25 mouse cellular contexts compared by ENCODE assay signal in the genomic region with DNA sequence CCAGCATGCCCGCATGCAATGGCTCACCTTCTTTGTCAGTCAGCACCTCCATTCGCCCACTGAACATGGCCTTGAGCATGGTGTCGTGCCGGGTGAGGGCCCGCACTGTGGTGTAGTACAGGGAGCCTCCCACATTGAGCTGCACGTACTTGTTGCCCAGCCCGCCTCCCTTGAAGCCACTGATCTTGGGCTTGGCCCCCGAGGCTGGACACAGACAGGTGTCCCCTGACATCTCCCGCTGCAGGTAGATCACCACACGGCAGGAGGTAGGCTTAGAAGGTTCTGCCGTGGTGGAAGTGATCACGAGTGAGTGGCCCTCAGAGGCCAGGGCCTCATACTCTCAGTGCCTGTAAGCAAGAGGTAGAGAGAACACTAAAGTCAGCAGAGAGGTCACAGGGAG. TPM values are rescaled to one million over a fixed set of nuclear protein-coding genes. Genes with fewer than 3 reads are reported as not detected.
DNase-seq lines count a peak whose midpoint lies in the region; ATAC-seq lines count a peak whose summit lies in the region.
"Had no signal": no experiment of that assay in that cellular context is flagged by ENCODE, and none has a peak within 500 bp of the region (broad histone marks: within the 10 kb centered on the region; RNA-seq: fewer than 3 reads in every experiment).

No protein-coding gene starts in this region.

- 81% methylated on average over 12 of the region's 12 CpGs for WGBS in heart, embryonic 15.5 days
- 79% methylated on average over 12 of the region's 12 CpGs for WGBS in kidney, embryonic 15.5 days
- 79% methylated on average over 12 of the region's 12 CpGs for WGBS in liver, embryonic 12.5 days (ENCODE audit: insufficient replicate concordance)

- H3K27me3 ChIP-seq in heart, embryonic 15.5 days = no peaks in the 10 kb centered on the region
- no peaks in the 10 kb centered on the region for H3K27me3 ChIP-seq in kidney, embryonic 15.5 days
- H3K27me3 ChIP-seq in liver, embryonic 12.5 days (replicated peaks) = no peaks in the 10 kb centered on the region
- H3K27me3 ChIP-seq: embryonic facial prominence, embryonic 12.5 days; forebrain, embryonic 12.5 days; intestine, embryonic 15.5 days; midbrain, embryonic 12.5 days; neural tube, embryonic 15.5 days; stomach, embryonic 15.5 days had no signal

- peaks cover 19% of the 10 kb centered on the region for H3K4me1 ChIP-seq in heart, embryonic 15.5 days (replicated peaks)
- H3K4me1 ChIP-seq in kidney, embryonic 15.5 days = peaks cover 45% of the 10 kb centered on the region
- peaks cover 3% of the 10 kb centered on the region for H3K4me1 ChIP-seq in liver, embryonic 12.5 days

- H3K9ac ChIP-seq in heart, embryonic 15.5 days = no peak overlapping the region
- no peak overlapping the region for H3K9ac ChIP-seq in kidney, embryonic 15.5 days
- no peak overlapping the region for H3K9ac ChIP-seq in liver, embryonic 12.5 days
- H3K9ac ChIP-seq: embryonic facial prominence, embryonic 12.5 days; forebrain, embryonic 12.5 days; hindbrain, embryonic 14.5 days; intestine, embryonic 15.5 days; neural tube, embryonic 15.5 days; stomach, embryonic 15.5 days had no signal

- peaks cover 47% of the 10 kb centered on the region for H3K36me3 ChIP-seq in heart, embryonic 15.5 days
- peaks cover 58% of the 10 kb centered on the region for H3K36me3 ChIP-seq in kidney, embryonic 15.5 days
- peaks cover 48% of the 10 kb centered on the region for H3K36me3 ChIP-seq in liver, embryonic 12.5 days

- ATAC-seq in heart, embryonic 15.5 days (replicated peaks; ENCODE audit: insufficient number of reproducible peaks, insufficient read depth, low FRiP score, low read depth) = no peak
- no peak for ATAC-seq in kidney, embryonic 15.5 days (replicated peaks; ENCODE audit: low FRiP score)
- ATAC-seq in liver, embryonic 12.5 days = no peak
- ATAC-seq: intestine, embryonic 15.5 days had no signal

- no peaks in the 10 kb centered on the region for H3K9me3 ChIP-seq in heart, embryonic 15.5 days (replicated peaks)
- H3K9me3 ChIP-seq in kidney, embryonic 15.5 days (replicated peaks) = no peaks in the 10 kb centered on the region
- no peaks in the 10 kb centered on the region for H3K9me3 ChIP-seq in liver, embryonic 12.5 days (replicated peaks)
- H3K9me3 ChIP-seq: embryonic facial prominence, embryonic 12.5 days; forebrain, embryonic 12.5 days; intestine, embryonic 15.5 days; midbrain, embryonic 12.5 days; neural tube, embryonic 15.5 days; stomach, embryonic 15.5 days had no signal

- H3K27ac ChIP-seq in heart, embryonic 15.5 days = 0 out of 2 replicates have a peak overlapping the region, but pooled peaks have one; percentile 73
- H3K27ac ChIP-seq in kidney, embryonic 15.5 days = peak overlapping the region; percentile 84
- peak overlapping the region; percentile 24; the same call in 1 of the 2 replicates for H3K27ac ChIP-seq in liver, embryonic 12.5 days
- H3K27ac ChIP-seq: forebrain, embryonic 12.5 days; midbrain, embryonic 12.5 days; stomach, embryonic 15.5 days had no signal

- no peak overlapping the region for H3K4me3 ChIP-seq in heart, embryonic 15.5 days
- no peak overlapping the region for H3K4me3 ChIP-seq in kidney, embryonic 15.5 days (replicated peaks)
- H3K4me3 ChIP-seq in liver, embryonic 12.5 days = no peak overlapping the region
- H3K4me3 ChIP-seq: embryonic facial prominence, embryonic 12.5 days; erythroblast, embryonic 14.5 days; forebrain, embryonic 12.5 days; intestine, embryonic 15.5 days; midbrain, embryonic 12.5 days; neural tube, embryonic 15.5 days; stomach, embryonic 15.5 days had no signal

- peak; percentile 91 for DNase-seq in heart, adult 11 months
- DNase-seq in heart, adult 9 months (ENCODE audit: low spot score in 2 of 2) = no peak
- no peak for DNase-seq in heart, adult 18-20 months
- DNase-seq in kidney, postnatal 10 days = no peak
- DNase-seq in liver = no peak
- DNase-seq: adrenal gland, postnatal 10 days; cerebellum, adult 2 months; cerebellum, postnatal 25 days; kidney, postnatal 14 days; lung, adult 2 months; right cerebral cortex, adult 18-20 months; right cerebral cortex, postnatal 4 days; thymus, adult 2 months; thymus, postnatal 4 days had no signal

- H3K4me2 ChIP-seq in heart, embryonic 15.5 days = no peak overlapping the region
- H3K4me2 ChIP-seq in kidney, embryonic 15.5 days = no peak overlapping the region
- H3K4me2 ChIP-seq in liver, embryonic 12.5 days = no peak overlapping the region
- H3K4me2 ChIP-seq: embryonic facial prominence, embryonic 12.5 days; forebrain, embryonic 12.5 days; hindbrain, embryonic 14.5 days; intestine, embryonic 15.5 days; midbrain, embryonic 12.5 days; neural tube, embryonic 15.5 days; stomach, embryonic 15.5 days had no signal

RNA-seq across cellular contexts. Expression of a gene that starts 6.1 kb away (rescaled TPM):
- polyA plus RNA-seq in heart, embryonic 15.5 days (2015; fragmentation: Nextera tagmentation; extraction: Ambion mirVana) = 63.7 and 73.0 TPM in 2 replicates
- 10 to 100 TPM; 37.6 to 43.3 TPM for total RNA-seq in heart, adult 18-20 months (2021)
- polyA plus RNA-seq in kidney, embryonic 15.5 days (2015; fragmentation: Nextera tagmentation; extraction: Ambion mirVana) = 81.8 and 88.2 TPM in 2 replicates
- polyA plus RNA-seq in liver, embryonic 12.5 days (2016; fragmentation: Nextera tagmentation; extraction: Ambion mirVana) = 22.3 and 22.6 TPM in 2 replicates

RNA-seq across cellular contexts. Expression of a gene that starts 6.2 kb away (rescaled TPM):
- 97.5 and 106 TPM in 2 replicates for polyA plus RNA-seq in heart, embryonic 15.5 days (2015; fragmentation: Nextera tagmentation; extraction: Ambion mirVana)
- 10 to 100 TPM; 31.9 to 32.6 TPM for total RNA-seq in heart, adult 18-20 months (2021)
- polyA plus RNA-seq in kidney, embryonic 15.5 days (2015; fragmentation: Nextera tagmentation; extraction: Ambion mirVana) = 134 and 145 TPM in 2 replicates
- 81.7 and 84.7 TPM in 2 replicates for polyA plus RNA-seq in liver, embryonic 12.5 days (2016; fragmentation: Nextera tagmentation; extraction: Ambion mirVana)

RNA-seq across cellular contexts. Expression of a gene that starts 18.0 kb away (rescaled TPM):
- 157 and 162 TPM in 2 replicates for polyA plus RNA-seq in heart, embryonic 15.5 days (2015; fragmentation: Nextera tagmentation; extraction: Ambion mirVana)
- total RNA-seq in heart, adult 18-20 months (2021) = 100 to 1,000 TPM; 150 to 158 TPM
- 169 and 171 TPM in 2 replicates for polyA plus RNA-seq in kidney, embryonic 15.5 days (2015; fragmentation: Nextera tagmentation; extraction: Ambion mirVana)
- polyA plus RNA-seq in liver, embryonic 12.5 days (2016; fragmentation: Nextera tagmentation; extraction: Ambion mirVana) = 96.0 and 96.7 TPM in 2 replicates

RNA-seq across cellular contexts. Expression of a gene that starts 18.0 kb away (rescaled TPM):
- 36.3 and 37.8 TPM in 2 replicates for polyA plus RNA-seq in heart, embryonic 15.5 days (2015; fragmentation: Nextera tagmentation; extraction: Ambion mirVana)
- 10 to 100 TPM; 10.4 to 12.2 TPM for total RNA-seq in heart, adult 18-20 months (2021)
- polyA plus RNA-seq in kidney, embryonic 15.5 days (2015; fragmentation: Nextera tagmentation; extraction: Ambion mirVana) = 56.7 and 57.1 TPM in 2 replicates
- polyA plus RNA-seq in liver, embryonic 12.5 days (2016; fragmentation: Nextera tagmentation; extraction: Ambion mirVana) = 40.6 and 41.7 TPM in 2 replicates

RNA-seq across cellular contexts. Expression of a gene that starts 20.6 kb away (rescaled TPM):
- 43.8 and 48.7 TPM in 2 replicates for polyA plus RNA-seq in heart, embryonic 15.5 days (2015; fragmentation: Nextera tagmentation; extraction: Ambion mirVana)
- 1 to 10 TPM; 4.2 to 6.1 TPM for total RNA-seq in heart, adult 18-20 months (2021)
- polyA plus RNA-seq in kidney, embryonic 15.5 days (2015; fragmentation: Nextera tagmentation; extraction: Ambion mirVana) = 80.4 and 82.3 TPM in 2 replicates
- 111 and 128 TPM in 2 replicates for polyA plus RNA-seq in liver, embryonic 12.5 days (2016; fragmentation: Nextera tagmentation; extraction: Ambion mirVana)

Comparison
In these comparisons a context has a peak if more than half of its experiments do, and no peak if none do; other contexts are left out.
1. H3K27ac ChIP-seq: peak in every context shown above with its lines; median percentile 84 in kidney, embryonic 15.5 days; 73 in heart, embryonic 15.5 days; 24 in liver, embryonic 12.5 days.